Mouse (Mus musculus) c-Kit-positive CD71-negative TER-119-negative erythroid progenitor cells, embryonic 14.5 days (primary cell): Measurements from ENCODE around the gene Wscd1.

ENCODE experiments used
- DNase-seq: peaks from one replicate; pipeline ENCODE4 v3.0.0-alpha.2; 2013; ENCODE audit warnings: low read depth

Wscd1 gene

GRCm38 (mm10) chr11:71822031-71822430 is 72.3 kb downstream of the Wscd1 start:
- no peak for DNase-seq

GRCm38 (mm10) chr11:71824971-71825370 is 75.3 kb downstream of the Wscd1 start:
- no peak for DNase-seq
